Mouse (Mus musculus) erythroblast, embryonic 14.5 days (primary cell): ENCODE results near the gene Crtc1. TPM values are rescaled to one million over a fixed set of nuclear protein-coding genes. Genes with fewer than 3 reads are reported as not detected.

ENCODE experiments used
- H3K27me3 ChIP-seq: 2 replicates; pipeline ENCODE4 v1.6.1; 2012; ENCODE audit warnings: inconsistent platforms; ENCODE audit not compliant: control insufficient read depth
- H3K36me3 ChIP-seq: 2 replicates; pipeline ENCODE4 v1.6.1; 2012; ENCODE audit warnings: mild to moderate bottlenecking, inconsistent platforms; ENCODE audit not compliant: control insufficient read depth
- H3K4me1 ChIP-seq: 2 replicates; pipeline ENCODE4 v1.6.1; 2012; ENCODE audit warnings: inconsistent platforms; ENCODE audit not compliant: control insufficient read depth
- H3K4me3 ChIP-seq: replicated peaks from 2 replicates; pipeline ENCODE3; 2012; ENCODE audit warnings: moderate library complexity, mild to moderate bottlenecking, inconsistent platforms
- H3K9me3 ChIP-seq: 2 replicates; pipeline ENCODE4 v1.6.1; 2012; ENCODE audit warnings: low read length, inconsistent platforms, mixed read lengths; ENCODE audit not compliant: control insufficient read depth
- GATA1 ChIP-seq: IDR thresholded peaks from 2 replicates; pipeline ENCODE4 v1.6.1; 2012; ENCODE audit warnings: low read length, inconsistent platforms, mixed read lengths
- TAL1 ChIP-seq: IDR thresholded peaks from 3 replicates; pipeline ENCODE4 v1.6.1; 2012; ENCODE audit warnings: low read length, inconsistent platforms, mixed read lengths
- polyA plus RNA-seq: library from polyadenylated mRNA; stranded (reverse); fragments of >175 nt; gene quantifications from 2 replicates; pipeline ENCODE4 v1.2.3, GENCODE M21; 2012

The Crtc1 gene
- polyA plus RNA-seq, 1 experiment, result 1.8 TPM

DNA sequence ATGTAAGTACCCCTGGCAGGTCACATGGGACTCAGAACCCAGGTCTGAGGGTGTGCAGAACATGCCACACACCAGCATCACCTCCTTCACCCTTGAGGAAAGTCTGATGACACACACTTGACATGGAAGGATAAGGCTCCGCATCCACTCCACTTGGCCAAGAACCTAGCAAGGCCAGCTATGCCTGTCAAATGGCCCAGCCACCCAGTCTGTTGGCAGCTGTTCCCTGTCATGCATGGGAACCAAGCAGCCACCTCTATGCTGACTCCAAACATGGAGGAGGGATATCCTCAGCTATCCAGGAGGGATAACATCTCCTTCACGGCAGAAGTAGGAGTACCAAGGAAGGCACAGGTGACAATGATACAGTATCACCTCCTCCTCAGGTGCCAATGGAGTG is 956 bp downstream of the Crtc1 start:
- no peaks in the 10 kb centered on the region for H3K9me3 ChIP-seq
- TF ChIP-seq TAL1 (no peak), GATA1 (no peak)
- peaks cover 83% of the 10 kb centered on the region for H3K4me1 ChIP-seq
- H3K4me3 ChIP-seq, result peak overlapping the region; percentile 67
- H3K36me3 ChIP-seq, result peaks cover 7% of the 10 kb centered on the region
- H3K27me3 ChIP-seq, result no peaks in the 10 kb centered on the region

GRCm38 (mm10) chr8:70435156-70435555 is 4.2 kb downstream of the Crtc1 start:
- peaks cover 7% of the 10 kb centered on the region for H3K36me3 ChIP-seq
- no peak overlapping the region for H3K4me3 ChIP-seq
- TF ChIP-seq GATA1, result no peak
- no peak for TF ChIP-seq TAL1
- H3K4me1 ChIP-seq, result peaks cover 79% of the 10 kb centered on the region
- H3K27me3 ChIP-seq, result no peaks in the 10 kb centered on the region
- H3K9me3 ChIP-seq, result no peaks in the 10 kb centered on the region

DNA sequence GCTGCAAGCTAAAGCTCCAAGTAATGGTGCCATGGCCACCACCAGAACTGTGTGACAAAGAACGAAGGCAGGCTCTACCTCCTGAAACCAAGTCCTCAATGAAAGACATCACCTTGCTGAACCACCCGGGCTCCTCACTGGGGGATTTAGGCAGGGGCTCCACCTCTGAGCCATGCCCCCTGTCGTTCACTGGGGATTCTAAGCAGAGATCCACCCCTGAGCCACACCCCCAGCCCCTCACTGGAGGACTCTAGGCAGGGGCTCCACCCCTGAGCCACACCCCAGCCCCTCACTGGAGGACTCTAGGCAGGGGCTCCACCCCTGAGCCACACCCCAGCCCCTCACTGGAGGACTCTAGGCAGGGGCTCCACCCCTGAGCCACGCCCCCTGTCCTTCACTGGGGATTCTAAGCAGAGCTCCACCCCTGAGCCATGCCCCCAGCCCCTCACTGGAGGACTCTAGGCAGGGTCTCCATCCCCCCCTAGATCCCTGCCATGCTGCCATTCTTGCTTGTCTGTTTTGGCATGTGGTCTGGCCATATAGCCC is 6.3 kb downstream of the Crtc1 start:
- Histone ChIP-seq H3K27me3 (no peaks in the 10 kb centered on the region), H3K9me3 (no peaks in the 10 kb centered on the region), H3K36me3 (peaks cover 11% of the 10 kb centered on the region), H3K4me1 (peaks cover 80% of the 10 kb centered on the region), H3K4me3 (no peak overlapping the region)
- TF ChIP-seq GATA1 (no peak), TAL1 (no peak)

GRCm38 (mm10) chr8:70431213-70431612 is 8.2 kb downstream of the Crtc1 start:
- peaks cover 76% of the 10 kb centered on the region for H3K4me1 ChIP-seq
- no peak overlapping the region for H3K4me3 ChIP-seq
- H3K36me3 ChIP-seq, result peaks cover 10% of the 10 kb centered on the region
- TF ChIP-seq GATA1 (no peak), TAL1 (no peak)
- no peaks in the 10 kb centered on the region for H3K9me3 ChIP-seq
- H3K27me3 ChIP-seq, result no peaks in the 10 kb centered on the region

- peaks cover 76% of the 10 kb centered on the region for H3K4me1 ChIP-seq
- TF ChIP-seq TAL1, result no peak
- TF ChIP-seq GATA1, result no peak
- no peak overlapping the region for H3K4me3 ChIP-seq
- H3K36me3 ChIP-seq, result peaks cover 18% of the 10 kb centered on the region
- H3K27me3 ChIP-seq, result no peaks in the 10 kb centered on the region
- no peaks in the 10 kb centered on the region for H3K9me3 ChIP-seq
These were observed 13.0 kb downstream of the Crtc1 start for GRCm38 (mm10) chr8:70426300-70426907.

DNA sequence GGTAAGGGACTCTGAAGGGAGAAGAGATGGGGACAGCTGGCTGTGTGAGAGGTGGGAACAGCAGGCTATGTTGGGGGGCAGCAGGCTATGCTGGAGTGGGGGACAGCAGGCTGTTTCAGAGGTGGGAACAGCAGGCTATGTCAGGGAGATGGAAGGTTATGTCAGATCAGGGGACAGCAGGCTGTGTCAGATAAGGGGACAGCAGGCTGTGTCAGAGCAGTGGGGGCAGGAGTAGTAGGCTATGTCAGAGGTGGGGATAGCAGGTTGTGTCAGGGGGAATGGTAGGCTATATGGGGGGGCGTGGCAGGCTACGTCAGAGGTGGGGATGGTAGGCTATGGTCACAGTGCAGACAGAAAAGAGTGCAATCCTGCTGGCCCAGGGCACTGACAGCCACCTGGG is 16.7 kb downstream of the Crtc1 start:
- Histone ChIP-seq H3K4me3 (peak overlapping the region; percentile 35), H3K27me3 (no peaks in the 10 kb centered on the region), H3K9me3 (no peaks in the 10 kb centered on the region), H3K36me3 (peaks cover 26% of the 10 kb centered on the region), H3K4me1 (peaks cover 87% of the 10 kb centered on the region)
- TF ChIP-seq GATA1 (no peak; the same call in 1 of the 2 replicates), TAL1 (peak; percentile 66)

DNA sequence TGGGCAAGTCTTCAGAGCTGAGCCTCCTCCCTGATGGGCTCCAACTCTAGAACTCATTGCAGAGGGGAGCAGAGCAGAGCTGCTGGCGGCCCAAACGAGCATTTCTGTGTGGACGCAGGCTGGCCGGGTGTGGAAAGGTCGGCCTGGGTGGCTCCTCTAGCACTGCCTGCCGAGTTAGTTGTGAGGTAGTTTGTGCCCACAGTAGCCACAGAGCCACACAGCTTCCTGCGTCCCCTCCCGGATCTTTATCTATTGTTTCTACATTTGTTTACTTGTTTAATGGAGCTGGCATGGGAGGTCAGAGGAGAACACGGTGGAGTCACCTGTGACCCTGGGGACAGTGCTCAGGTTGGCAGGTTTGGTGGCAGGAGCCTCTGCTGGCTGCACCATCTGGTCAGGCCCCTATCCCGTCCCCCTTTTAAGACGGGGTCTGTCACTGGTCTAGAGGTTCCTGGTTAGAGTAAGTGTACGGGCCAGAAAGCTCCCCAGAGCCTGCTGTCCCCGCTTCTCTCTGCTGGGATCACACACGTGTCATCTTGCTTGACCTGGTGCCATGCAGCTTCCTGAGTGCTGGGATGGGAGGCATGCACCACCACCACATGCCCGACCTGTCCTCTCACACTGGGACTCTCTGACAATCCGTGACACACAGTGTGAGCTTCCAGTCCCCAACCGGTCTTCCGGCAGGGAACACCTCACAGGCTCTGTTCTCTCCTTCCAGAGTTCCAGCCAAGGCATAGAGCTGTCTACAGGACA is 17.9 kb downstream of the Crtc1 start:
- Histone ChIP-seq H3K9me3 (no peaks in the 10 kb centered on the region), H3K4me3 (no peak overlapping the region), H3K36me3 (peaks cover 26% of the 10 kb centered on the region), H3K27me3 (no peaks in the 10 kb centered on the region), H3K4me1 (peaks cover 93% of the 10 kb centered on the region)
- TF ChIP-seq GATA1 (no peak), TAL1 (no peak)

DNA sequence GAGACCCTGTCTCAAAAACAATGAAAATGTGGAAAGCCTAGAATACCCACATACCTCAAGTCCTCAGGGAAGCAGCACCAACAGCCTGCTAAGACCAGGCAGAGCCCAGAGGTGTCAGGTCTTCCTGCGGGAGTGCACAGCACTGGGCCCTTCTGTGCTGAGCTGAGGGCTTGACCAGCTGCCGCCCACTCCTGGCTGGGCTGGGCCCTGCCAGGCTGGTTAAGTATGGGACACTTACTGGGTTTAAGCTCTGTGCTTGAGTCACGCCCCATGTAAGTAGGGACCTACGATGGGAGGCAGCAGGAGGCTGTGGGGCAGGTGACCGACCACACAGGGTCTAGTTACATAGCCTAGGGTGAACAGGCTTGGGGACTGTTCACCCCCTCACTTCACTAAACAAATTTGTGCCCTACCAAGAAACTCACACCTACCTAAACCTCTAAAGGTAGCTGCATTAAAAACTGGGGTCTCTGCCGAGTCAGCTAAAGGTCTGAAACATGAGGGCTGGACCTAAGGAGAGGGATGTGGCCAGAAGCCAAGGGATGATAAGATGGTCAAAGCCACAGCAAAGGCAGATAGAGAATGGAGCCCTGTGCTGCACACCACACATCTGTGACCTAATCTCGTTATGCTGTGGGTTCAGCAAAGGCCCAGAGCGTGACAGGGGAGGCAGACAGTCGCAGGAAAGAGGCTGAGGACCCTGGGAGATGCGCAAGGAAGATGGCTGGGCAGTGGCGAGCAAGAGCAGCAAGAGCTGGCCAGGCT is 19.3 kb downstream of the Crtc1 start:
- Histone ChIP-seq H3K4me3 (no peak overlapping the region), H3K27me3 (no peaks in the 10 kb centered on the region), H3K9me3 (no peaks in the 10 kb centered on the region), H3K4me1 (peaks cover 96% of the 10 kb centered on the region), H3K36me3 (peaks cover 26% of the 10 kb centered on the region)
- no peak for TF ChIP-seq GATA1
- TF ChIP-seq TAL1, result no peak

GRCm38 (mm10) chr8:70418954-70419353 is 20.4 kb downstream of the Crtc1 start:
- H3K36me3 ChIP-seq, result peaks cover 31% of the 10 kb centered on the region
- TF ChIP-seq GATA1, result no peak
- no peak for TF ChIP-seq TAL1

More at GRCm38 (mm10) chr8:70418954-70419353, 20.4 kb downstream of the Crtc1 start:
- Histone ChIP-seq H3K9me3 (no peaks in the 10 kb centered on the region), H3K27me3 (no peaks in the 10 kb centered on the region), H3K4me3 (no peak overlapping the region), H3K4me1 (peaks cover 97% of the 10 kb centered on the region)
